In the genomic region with DNA sequence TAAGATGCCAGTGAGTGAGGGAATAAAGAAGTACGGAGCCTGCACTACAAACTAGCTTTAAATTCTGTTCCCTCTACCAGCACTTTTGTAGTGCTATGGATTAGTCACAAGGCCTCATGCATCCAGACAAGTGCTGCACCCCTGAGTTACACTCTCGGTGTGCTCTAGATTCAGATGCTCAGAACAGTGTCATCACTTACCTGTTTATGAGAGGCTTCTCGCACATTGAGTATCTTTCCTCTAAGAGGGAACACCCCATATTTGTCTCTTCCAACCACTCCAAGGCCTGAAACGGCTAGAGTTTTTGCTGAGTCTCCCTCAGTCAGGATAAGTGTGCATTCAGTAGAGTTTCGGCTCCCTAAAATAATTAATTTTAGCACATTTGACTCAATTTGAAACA, we compare ENCODE assay signal across 18 mouse cellular contexts. TPM values are rescaled to one million over a fixed set of nuclear protein-coding genes. Genes with fewer than 3 reads are reported as not detected.
"Had no signal": no experiment of that assay in that cellular context is flagged by ENCODE, and none has a peak within 500 bp of the region (broad histone marks: within the 10 kb centered on the region; RNA-seq: fewer than 3 reads in every experiment).

No protein-coding gene starts in this region.

- H3K27ac ChIP-seq: neural tube, embryonic 13.5 days; neural tube, embryonic 15.5 days; stomach, embryonic 15.5 days; stomach, postnatal 0 days had no signal

- H3K4me3 ChIP-seq: neural tube, embryonic 13.5 days; neural tube, embryonic 15.5 days; stomach, embryonic 15.5 days had no signal

- DNase-seq: retina, postnatal 1 day; right cerebral cortex, adult 18-20 months; right cerebral cortex, postnatal 14 days; right cerebral cortex, postnatal 25 days; right cerebral cortex, postnatal 4 days; spleen, adult 18-20 months; thymus, adult 18-20 months; thymus, adult 2 months; thymus, postnatal 14 days; thymus, postnatal 25 days; thymus, postnatal 36 days; thymus, postnatal 4 days had no signal

- H3K9me3 ChIP-seq: neural tube, embryonic 13.5 days; neural tube, embryonic 15.5 days; stomach, embryonic 15.5 days had no signal

- H3K27me3 ChIP-seq: neural tube, embryonic 13.5 days; neural tube, embryonic 15.5 days; stomach, embryonic 15.5 days had no signal

- H3K4me2 ChIP-seq: neural tube, embryonic 13.5 days; neural tube, embryonic 15.5 days; stomach, embryonic 15.5 days had no signal

- H3K36me3 ChIP-seq: neural tube, embryonic 15.5 days had no signal

- H3K9ac ChIP-seq: neural tube, embryonic 13.5 days; neural tube, embryonic 15.5 days; stomach, embryonic 15.5 days had no signal

- H3K4me1 ChIP-seq: neural tube, embryonic 13.5 days; neural tube, embryonic 15.5 days; stomach, embryonic 15.5 days had no signal

RNA-seq across cellular contexts. Expression of a gene that starts 27.9 kb away (rescaled TPM):
- total RNA-seq: neutrophil, adult 5-6 weeks had no signal
- polyA plus RNA-seq: stomach, embryonic 14.5 days had no signal
